Mouse (Mus musculus) bone marrow, adult 2 months (tissue): Measurements from ENCODE around the gene Znhit1. TPM values are rescaled to one million over a fixed set of nuclear protein-coding genes. Genes with fewer than 3 reads are reported as not detected.
A peak's percentile ranks its signal among the peaks of the same experiment; 100 is the strongest.

Source experiments
- H3K27ac ChIP-seq: fragments of 200-500 bp; 2 replicates; pipeline ENCODE4 v1.5.1; 2012; ENCODE audit warnings: low read depth, mild to moderate bottlenecking, control low read depth, inconsistent platforms, low read length; ENCODE audit not compliant: control insufficient read depth, poor library complexity, insufficient read depth
- H3K4me1 ChIP-seq: fragments of 200-500 bp; 2 replicates; pipeline ENCODE4 v1.6.1; 2011; ENCODE audit warnings: low read length; ENCODE audit not compliant: control insufficient read depth, insufficient read depth
- H3K4me3 ChIP-seq: fragments of 200-500 bp; replicated peaks from 2 replicates; pipeline ENCODE3; 2011; ENCODE audit warnings: mild to moderate bottlenecking, low read depth, low read length, control low read depth; ENCODE audit not compliant: control insufficient read depth
- CTCF ChIP-seq: fragments of 200-500 bp; IDR thresholded peaks from 2 replicates; pipeline ENCODE4 v1.5.1; 2011; ENCODE audit warnings: low read length, control low read depth; ENCODE audit not compliant: control insufficient read depth, insufficient read depth
- POLR2A ChIP-seq: fragments of 200-500 bp; IDR thresholded peaks from 2 replicates; pipeline ENCODE4 v1.6.1; 2011; ENCODE audit warnings: low read depth, mild to moderate bottlenecking, control low read depth, low read length, borderline replicate concordance; ENCODE audit not compliant: control insufficient read depth
- WGBS: fragments of 180-500 bp; shearing (Covaris S2); methylation state at CpG from one replicate; pipeline ENCODE4 v1.1.7; 2018; 5-methylcytosine and 5-hydroxymethylcytosine counted together
- polyA plus RNA-seq: library from polyadenylated mRNA; stranded (reverse); fragments of >200 nt; gene quantifications from 2 replicates; pipeline ENCODE4 v1.2.4, GENCODE M21; 2011; ENCODE audit warnings: low replicate concordance; ENCODE audit not compliant: missing spikeins, insufficient read depth, insufficient read length

Gene Znhit1
- polyA plus RNA-seq, 1 experiment, result 134 TPM

- Histone ChIP-seq H3K4me3 (no peak overlapping the region), H3K27ac (peak overlapping the region; percentile 57), H3K4me1 (peaks cover 2% of the 10 kb centered on the region)
- 77% methylated on average over 8 of the region's 8 CpGs for WGBS
- TF ChIP-seq CTCF, result no peak
- no peak for TF ChIP-seq POLR2A
These were observed 22.1 kb downstream of the Znhit1 start for GRCm38 (mm10) chr5:136965686-136966085.

- WGBS, result 66% methylated on average over 9 of the region's 9 CpGs
- TF ChIP-seq POLR2A (no peak), CTCF (no peak)
- Histone ChIP-seq H3K4me3 (no peak overlapping the region), H3K4me1 (peaks cover 2% of the 10 kb centered on the region), H3K27ac (peak overlapping the region; percentile 57)
These were observed 22.6 kb downstream of the Znhit1 start for GRCm38 (mm10) chr5:136965210-136965609.

GRCm38 (mm10) chr5:136962966-136963540, 24.8 kb downstream of the Znhit1 start:
- 76% methylated on average over 8 of the region's 8 CpGs for WGBS
- H3K27ac ChIP-seq, result no peak overlapping the region
- TF ChIP-seq CTCF (0 out of 2 replicates have a peak, but pooled peaks have one; percentile 5), POLR2A (no peak)
- H3K4me1 ChIP-seq, result peaks cover 2% of the 10 kb centered on the region
- H3K4me3 ChIP-seq, result no peak overlapping the region

GRCm38 (mm10) chr5:136962501-136962900, 25.3 kb downstream of the Znhit1 start:
- TF ChIP-seq CTCF (peak; percentile 97), POLR2A (no peak)
- 1% methylated on average over 10 of the region's 10 CpGs for WGBS
- peak overlapping the region; percentile 86 for H3K27ac ChIP-seq
- H3K4me3 ChIP-seq, result peak overlapping the region; percentile 96
- H3K4me1 ChIP-seq, result peaks cover 2% of the 10 kb centered on the region

GRCm38 (mm10) chr5:136961983-136962461, 25.8 kb downstream of the Znhit1 start:
- peak overlapping the region; percentile 86 for H3K27ac ChIP-seq
- peaks cover 2% of the 10 kb centered on the region for H3K4me1 ChIP-seq
- H3K4me3 ChIP-seq, result peak overlapping the region; percentile 96
- under 1% methylated on average over 20 of the region's 20 CpGs for WGBS
- TF ChIP-seq POLR2A, result peak; percentile 83; the same call in 1 of the 2 replicates
- no peak for TF ChIP-seq CTCF

- H3K27ac ChIP-seq, result no peak overlapping the region
- TF ChIP-seq POLR2A (no peak), CTCF (no peak)
- 38% methylated on average over 5 of the region's 5 CpGs for WGBS
- peak overlapping the region; percentile 96 for H3K4me3 ChIP-seq
- H3K4me1 ChIP-seq, result peaks cover 2% of the 10 kb centered on the region
These were observed 26.4 kb downstream of the Znhit1 start for GRCm38 (mm10) chr5:136961334-136961982.

- Histone ChIP-seq H3K4me1 (no peaks in the 10 kb centered on the region; the same call in none of the 2 replicates), H3K4me3 (no peak overlapping the region), H3K27ac (no peak overlapping the region)
- WGBS, result 84% methylated on average over 6 of the region's 6 CpGs
- no peak for TF ChIP-seq POLR2A
These were observed 27.8 kb downstream of the Znhit1 start for GRCm38 (mm10) chr5:136960053-136960452.

- Histone ChIP-seq H3K27ac (no peak overlapping the region), H3K4me3 (no peak overlapping the region), H3K4me1 (no peaks in the 10 kb centered on the region; the same call in 1 of the 2 replicates)
- 74% methylated on average over 5 of the region's 5 CpGs for WGBS
- no peak for TF ChIP-seq POLR2A
- TF ChIP-seq CTCF, result no peak
These were observed 28.7 kb downstream of the Znhit1 start for GRCm38 (mm10) chr5:136958991-136959605.

GRCm38 (mm10) chr5:136957250-136957649, 30.6 kb downstream of the Znhit1 start:
- no peak for TF ChIP-seq POLR2A
- no peak for TF ChIP-seq CTCF
- Histone ChIP-seq H3K27ac (no peak overlapping the region), H3K4me3 (no peak overlapping the region), H3K4me1 (no peaks in the 10 kb centered on the region; the same call in 1 of the 2 replicates)
- WGBS, result 73% methylated on average over 1 of the region's 1 CpGs
